Mouse (Mus musculus): ENCODE results near the gene Slco2b1. TPM values are rescaled to one million over a fixed set of nuclear protein-coding genes. Genes with fewer than 3 reads are reported as not detected.
A peak's percentile ranks its signal among the peaks of the same experiment; 100 is the strongest.

Gene Slco2b1
- polyA plus RNA-seq, 1 experiment from 2014 or later = 3.4 TPM

- whole genome bisulfite sequencing = 59% methylated on average over 11 of the region's 11 CpGs
- no peak overlapping the region for H3K27ac ChIP-seq (ENCODE audit: low read depth, low read length)
Measured at GRCm38 (mm10) chr7:99664571-99665485, 46.3 kb downstream of the Slco2b1 start.

GRCm38 (mm10) chr7:99663507-99664220 is 47.5 kb downstream of the Slco2b1 start:
- no peaks in the 10 kb centered on the region for H3K4me1 ChIP-seq (ENCODE audit: control insufficient read depth, insufficient read depth, low read length)
- no peak overlapping the region for H3K9ac ChIP-seq (replicated peaks; ENCODE audit: low read depth, low read length)
- ATAC-seq (ENCODE audit: low read depth) = no peak
- H3K4me3 ChIP-seq (ENCODE audit: low read depth, low read length) = no peak overlapping the region
- no peaks in the 10 kb centered on the region for H3K9me3 ChIP-seq (ENCODE audit: control insufficient read depth, low read length)
- no peak overlapping the region for H3K4me2 ChIP-seq (ENCODE audit: low read depth, low read length)
- WGBS = 87% methylated on average over 9 of the region's 9 CpGs
- no peaks in the 10 kb centered on the region for H3K36me3 ChIP-seq (ENCODE audit: control insufficient read depth, insufficient read depth, low read length)
- no peaks in the 10 kb centered on the region for H3K27me3 ChIP-seq (ENCODE audit: control insufficient read depth, insufficient read depth, low read length)
- H3K27ac ChIP-seq (ENCODE audit: low read depth, low read length) = no peak overlapping the region

More at GRCm38 (mm10) chr7:99664571-99665485, 46.3 kb downstream of the Slco2b1 start:
- no peaks in the 10 kb centered on the region for H3K9me3 ChIP-seq (ENCODE audit: control insufficient read depth, low read length)
- H3K4me1 ChIP-seq (ENCODE audit: control insufficient read depth, insufficient read depth, low read length) = no peaks in the 10 kb centered on the region
- no peaks in the 10 kb centered on the region for H3K36me3 ChIP-seq (ENCODE audit: control insufficient read depth, insufficient read depth, low read length)
- H3K27me3 ChIP-seq (ENCODE audit: control insufficient read depth, insufficient read depth, low read length) = no peaks in the 10 kb centered on the region
- no peak for ATAC-seq (ENCODE audit: low read depth)
- no peak overlapping the region for H3K4me2 ChIP-seq (ENCODE audit: low read depth, low read length)
- no peak overlapping the region for H3K4me3 ChIP-seq (ENCODE audit: low read depth, low read length)
- H3K9ac ChIP-seq (replicated peaks; ENCODE audit: low read depth, low read length) = no peak overlapping the region

GRCm38 (mm10) chr7:99662311-99662710 is 48.8 kb downstream of the Slco2b1 start:
- no peak for ATAC-seq (ENCODE audit: low read depth)
- no peak overlapping the region for H3K9ac ChIP-seq (replicated peaks; ENCODE audit: low read depth, low read length)
- no peaks in the 10 kb centered on the region for H3K4me1 ChIP-seq (ENCODE audit: control insufficient read depth, insufficient read depth, low read length)
- no peak overlapping the region for H3K4me2 ChIP-seq (ENCODE audit: low read depth, low read length)
- no peak overlapping the region for H3K27ac ChIP-seq (ENCODE audit: low read depth, low read length)
- H3K4me3 ChIP-seq (ENCODE audit: low read depth, low read length) = no peak overlapping the region
- no peaks in the 10 kb centered on the region for H3K27me3 ChIP-seq (ENCODE audit: control insufficient read depth, insufficient read depth, low read length)
- no peaks in the 10 kb centered on the region for H3K36me3 ChIP-seq (ENCODE audit: control insufficient read depth, insufficient read depth, low read length)
- 65% methylated on average over 2 of the region's 2 CpGs for WGBS
- H3K9me3 ChIP-seq (ENCODE audit: control insufficient read depth, low read length) = no peaks in the 10 kb centered on the region

DNA sequence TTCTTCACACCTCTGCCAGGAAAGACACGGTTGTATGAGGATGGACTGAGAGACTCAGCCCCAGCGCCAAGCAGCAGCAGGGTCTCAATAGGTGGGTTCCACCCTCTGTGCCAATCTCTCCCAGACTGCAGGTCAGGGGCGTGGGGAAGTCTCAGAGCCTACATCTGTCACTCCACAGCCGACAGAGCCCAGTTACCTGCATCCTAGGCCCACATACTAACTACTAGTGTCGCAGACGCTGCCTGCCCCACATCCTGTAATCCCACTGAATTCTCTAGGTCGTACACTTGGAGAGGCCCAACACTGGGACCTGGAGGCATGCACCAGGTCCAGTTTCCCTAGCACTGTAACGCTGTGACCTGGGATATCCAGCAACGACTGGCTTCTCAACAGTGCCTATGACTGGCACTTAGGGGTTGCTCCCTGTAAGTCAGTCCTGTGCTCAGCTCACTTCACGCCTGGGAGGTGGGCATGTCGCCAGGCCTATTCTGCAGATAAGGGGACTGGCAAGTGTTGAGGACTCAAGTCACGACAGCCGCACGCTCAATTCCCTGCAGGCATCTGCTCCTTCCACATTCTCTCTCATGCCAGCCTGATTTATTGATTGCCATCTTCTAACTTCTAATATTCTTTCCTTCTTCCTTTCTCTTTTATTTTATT is 49.4 kb downstream of the Slco2b1 start:
- Histone ChIP-seq H3K4me3 (ENCODE audit: low read depth, low read length) (no peak overlapping the region), H3K36me3 (ENCODE audit: control insufficient read depth, insufficient read depth, low read length) (no peaks in the 10 kb centered on the region), H3K9me3 (ENCODE audit: control insufficient read depth, low read length) (no peaks in the 10 kb centered on the region), H3K9ac (replicated peaks; ENCODE audit: low read depth, low read length) (no peak overlapping the region), H3K4me1 (ENCODE audit: control insufficient read depth, insufficient read depth, low read length) (no peaks in the 10 kb centered on the region), H3K27ac (ENCODE audit: low read depth, low read length) (no peak overlapping the region), H3K27me3 (ENCODE audit: control insufficient read depth, insufficient read depth, low read length) (no peaks in the 10 kb centered on the region), H3K4me2 (ENCODE audit: low read depth, low read length) (no peak overlapping the region)
- 69% methylated on average over 14 of the region's 14 CpGs for WGBS
- ATAC-seq (ENCODE audit: low read depth) = no peak

GRCm38 (mm10) chr7:99661071-99661470 is 50.1 kb downstream of the Slco2b1 start:
- H3K9me3 ChIP-seq (ENCODE audit: control insufficient read depth, low read length) = no peaks in the 10 kb centered on the region
- H3K27ac ChIP-seq (ENCODE audit: low read depth, low read length) = no peak overlapping the region
- no peaks in the 10 kb centered on the region for H3K27me3 ChIP-seq (ENCODE audit: control insufficient read depth, insufficient read depth, low read length)
- WGBS = 92% methylated on average over 9 of the region's 9 CpGs
- no peak overlapping the region for H3K4me2 ChIP-seq (ENCODE audit: low read depth, low read length)
- H3K4me3 ChIP-seq (ENCODE audit: low read depth, low read length) = no peak overlapping the region
- H3K4me1 ChIP-seq (ENCODE audit: control insufficient read depth, insufficient read depth, low read length) = no peaks in the 10 kb centered on the region
- H3K9ac ChIP-seq (replicated peaks; ENCODE audit: low read depth, low read length) = no peak overlapping the region
- H3K36me3 ChIP-seq (ENCODE audit: control insufficient read depth, insufficient read depth, low read length) = no peaks in the 10 kb centered on the region
- no peak for ATAC-seq (ENCODE audit: low read depth)

- H3K9me3 ChIP-seq (ENCODE audit: control insufficient read depth, low read length) = no peaks in the 10 kb centered on the region
- WGBS = 48% methylated on average over 12 of the region's 12 CpGs
- ATAC-seq (ENCODE audit: low read depth) = peak; percentile 65; the same call in 1 of the 2 replicates
Measured at GRCm38 (mm10) chr7:99659379-99660029, 51.6 kb downstream of the Slco2b1 start.

GRCm38 (mm10) chr7:99654244-99654643 is 56.9 kb downstream of the Slco2b1 start:
- Histone ChIP-seq H3K9ac (replicated peaks; ENCODE audit: low read depth, low read length) (no peak overlapping the region), H3K27ac (ENCODE audit: low read depth, low read length) (no peak overlapping the region), H3K36me3 (ENCODE audit: control insufficient read depth, insufficient read depth, low read length) (no peaks in the 10 kb centered on the region), H3K4me2 (ENCODE audit: low read depth, low read length) (no peak overlapping the region), H3K27me3 (ENCODE audit: control insufficient read depth, insufficient read depth, low read length) (no peaks in the 10 kb centered on the region), H3K9me3 (ENCODE audit: control insufficient read depth, low read length) (no peaks in the 10 kb centered on the region), H3K4me3 (ENCODE audit: low read depth, low read length) (no peak overlapping the region), H3K4me1 (ENCODE audit: control insufficient read depth, insufficient read depth, low read length) (peaks cover 13% of the 10 kb centered on the region)
- WGBS = 85% methylated on average over 11 of the region's 11 CpGs
- no peak for ATAC-seq (ENCODE audit: low read depth)

More at GRCm38 (mm10) chr7:99659379-99660029, 51.6 kb downstream of the Slco2b1 start:
- H3K27ac ChIP-seq (ENCODE audit: low read depth, low read length) = no peak overlapping the region
- no peak overlapping the region for H3K4me2 ChIP-seq (ENCODE audit: low read depth, low read length)
- no peaks in the 10 kb centered on the region for H3K4me1 ChIP-seq (ENCODE audit: control insufficient read depth, insufficient read depth, low read length)
- H3K4me3 ChIP-seq (ENCODE audit: low read depth, low read length) = no peak overlapping the region
- no peaks in the 10 kb centered on the region for H3K36me3 ChIP-seq (ENCODE audit: control insufficient read depth, insufficient read depth, low read length)
- H3K27me3 ChIP-seq (ENCODE audit: control insufficient read depth, insufficient read depth, low read length) = no peaks in the 10 kb centered on the region
- no peak overlapping the region for H3K9ac ChIP-seq (replicated peaks; ENCODE audit: low read depth, low read length)

DNA sequence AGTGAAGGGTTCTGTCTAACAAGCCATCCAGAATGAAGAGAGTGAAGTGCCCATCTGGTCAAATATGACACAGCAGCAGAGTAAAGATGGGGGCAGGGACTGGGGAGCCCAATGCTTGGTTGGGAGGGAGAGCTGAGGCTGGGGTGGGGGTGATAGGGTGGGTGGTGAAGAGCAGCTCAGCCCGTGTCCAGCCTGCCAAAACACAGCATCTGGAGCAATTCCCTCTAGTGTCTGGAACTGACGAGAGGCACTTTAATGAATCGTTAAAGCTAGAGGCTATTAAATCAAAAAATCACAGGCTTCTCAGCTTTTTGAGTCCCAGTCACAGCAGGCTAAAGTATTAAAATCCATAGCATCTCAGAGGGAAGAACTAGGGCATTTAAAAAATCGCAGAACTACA is 61.6 kb downstream of the Slco2b1 start:
- Histone ChIP-seq H3K4me3 (ENCODE audit: low read depth, low read length) (no peak overlapping the region), H3K27ac (ENCODE audit: low read depth, low read length) (no peak overlapping the region), H3K4me1 (ENCODE audit: control insufficient read depth, insufficient read depth, low read length) (peaks cover 15% of the 10 kb centered on the region), H3K36me3 (ENCODE audit: control insufficient read depth, insufficient read depth, low read length) (no peaks in the 10 kb centered on the region), H3K27me3 (ENCODE audit: control insufficient read depth, insufficient read depth, low read length) (no peaks in the 10 kb centered on the region), H3K9me3 (ENCODE audit: control insufficient read depth, low read length) (no peaks in the 10 kb centered on the region), H3K9ac (replicated peaks; ENCODE audit: low read depth, low read length) (no peak overlapping the region), H3K4me2 (ENCODE audit: low read depth, low read length) (no peak overlapping the region)
- peak; percentile 34; the same call in 1 of the 2 replicates for ATAC-seq (ENCODE audit: low read depth)
- 21% methylated on average over 4 of the region's 4 CpGs for WGBS
